Mouse (Mus musculus) CH12.LX (cell line): Measurements from ENCODE around the gene Mlh1.

ENCODE experiments used
- CTCF ChIP-seq, 2 experiments: IDR thresholded peaks in 1 of 2; conservative IDR thresholded peaks in 1 of 2; 2 replicates each; pipeline ENCODE4 v1.5.1; 2011 to 2012; ENCODE audit warnings: low read depth in 2 of 2, low read length in 2 of 2, improper control_type of control experiment in 1 of 2, inconsistent platforms in 1 of 2, mild to moderate bottlenecking in 1 of 2, moderate library complexity in 1 of 2
- ELF1 ChIP-seq: IDR thresholded peaks from 2 replicates; pipeline ENCODE4 v1.6.1; 2014; ENCODE audit warnings: low read depth, mild to moderate bottlenecking, inconsistent platforms, low read length, improper control_type of control experiment
- EP300 ChIP-seq: IDR thresholded peaks from 2 replicates; pipeline ENCODE4 v1.6.1; 2011; ENCODE audit warnings: low read length, improper control_type of control experiment
- ETS1 ChIP-seq: conservative IDR thresholded peaks from 2 replicates; pipeline ENCODE4 v1.6.1; 2012; ENCODE audit warnings: low read depth, mild to moderate bottlenecking, inconsistent platforms, low read length, improper control_type of control experiment, moderate library complexity
- JUN ChIP-seq: IDR thresholded peaks from 2 replicates; pipeline ENCODE4 v1.6.1; 2011; ENCODE audit warnings: low read depth, mild to moderate bottlenecking, low read length, improper control_type of control experiment, moderate library complexity; ENCODE audit not compliant: insufficient read depth
- JUND ChIP-seq: conservative IDR thresholded peaks from 2 replicates; pipeline ENCODE4 v1.6.1; 2011; ENCODE audit warnings: low read depth, low read length, improper control_type of control experiment
- MAFK ChIP-seq: IDR thresholded peaks from 2 replicates; pipeline ENCODE4 v1.6.1; 2011; ENCODE audit warnings: low read length, improper control_type of control experiment; ENCODE audit not compliant: insufficient replicate concordance
- MAX ChIP-seq: IDR thresholded peaks from 2 replicates; pipeline ENCODE4 v1.6.1; 2011; ENCODE audit warnings: low read length, improper control_type of control experiment
- MAZ ChIP-seq: IDR thresholded peaks from 2 replicates; pipeline ENCODE4 v1.6.1; 2012; ENCODE audit warnings: low read depth, mild to moderate bottlenecking, inconsistent platforms, low read length, improper control_type of control experiment, moderate library complexity
- MYC ChIP-seq: IDR thresholded peaks from 2 replicates; pipeline ENCODE4 v1.6.1; 2011; ENCODE audit warnings: low read depth, mild to moderate bottlenecking, improper control_type of control experiment, low read length
- POLR2A ChIP-seq: IDR thresholded peaks from 2 replicates; pipeline ENCODE4 v1.6.1; 2011; ENCODE audit warnings: low read depth, mild to moderate bottlenecking, improper control_type of control experiment, low read length
- SIN3A ChIP-seq: IDR thresholded peaks from 2 replicates; pipeline ENCODE4 v1.6.1; 2012; ENCODE audit warnings: low read length, improper control_type of control experiment, inconsistent platforms
- TBP ChIP-seq: conservative IDR thresholded peaks from 2 replicates; pipeline ENCODE4 v1.6.1; 2011; ENCODE audit warnings: low read depth, low read length, improper control_type of control experiment
- ZNF384 ChIP-seq: IDR thresholded peaks from 2 replicates; pipeline ENCODE4 v1.6.1; 2012; ENCODE audit warnings: low read depth, low read length, improper control_type of control experiment, inconsistent platforms

DNA sequence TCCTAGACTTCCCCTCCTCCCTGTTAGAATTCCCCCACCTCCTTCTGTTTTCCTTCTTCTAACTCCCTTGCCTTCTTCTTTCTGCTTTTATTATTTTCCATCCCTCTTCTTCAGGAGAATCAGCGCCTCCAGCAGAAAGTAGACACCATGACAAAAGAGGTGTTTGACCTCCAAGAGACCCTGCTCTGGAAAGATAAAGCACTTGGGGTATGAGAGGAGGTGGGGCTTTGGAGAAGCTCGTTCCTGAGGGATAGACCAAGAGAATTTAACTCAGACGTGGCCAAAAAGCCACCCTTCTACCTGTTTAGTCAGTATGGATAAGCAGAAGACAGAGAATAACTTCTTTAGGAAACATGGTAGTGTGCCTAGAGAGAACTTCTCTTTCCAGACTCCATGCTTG is 63.9 kb downstream of the Mlh1 start:
- TF ChIP-seq ELF1: no peak
- no peak for TF ChIP-seq SIN3A
- TF ChIP-seq EP300: no peak
- TF ChIP-seq ETS1: no peak
- no peak for TF ChIP-seq CTCF (conservative IDR thresholded peaks at IDR 0.05 in 1 of 2, IDR thresholded peaks at IDR 0.05 in 1 of 2; ENCODE audit: low read depth in 2 of 2, low read length in 2 of 2)
- no peak for TF ChIP-seq MAZ
- no peak for TF ChIP-seq POLR2A
- TF ChIP-seq TBP: no peak
- no peak for TF ChIP-seq JUND
- TF ChIP-seq MYC: no peak
- no peak for TF ChIP-seq MAX
- TF ChIP-seq JUN: no peak
- TF ChIP-seq ZNF384: no peak
- TF ChIP-seq MAFK: no peak
